Mouse (Mus musculus) CD4-positive helper T cell, adult 2 months (primary cell): ENCODE results near the gene Gse1.

Experiments
- DNase-seq: peaks from one replicate; pipeline ENCODE4 v3.0.0-alpha.2; 2012; ENCODE audit warnings: low read depth, missing footprints, low spot score

The Gse1 gene

DNA sequence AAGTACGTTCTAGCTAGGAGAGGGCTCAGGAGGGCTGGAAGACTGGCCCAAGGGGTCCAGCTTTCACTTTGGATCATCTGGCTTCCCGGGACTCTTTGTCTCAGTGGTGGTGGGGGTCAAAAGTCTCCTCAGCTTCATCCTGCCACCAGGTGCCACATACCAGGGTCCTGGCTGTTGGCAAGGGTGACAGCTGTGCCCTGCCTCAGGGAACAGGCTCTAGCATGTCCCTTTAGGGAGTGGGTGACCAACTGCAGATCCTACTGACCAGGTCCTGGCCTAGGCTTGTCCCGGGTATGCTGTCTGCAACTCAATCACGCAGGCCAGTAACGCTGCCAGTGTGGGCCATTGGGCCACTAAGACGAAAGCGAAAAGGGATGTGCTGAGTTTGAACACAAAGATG is 15.7 kb upstream of the Gse1 start:
- no peak for DNase-seq

DNA sequence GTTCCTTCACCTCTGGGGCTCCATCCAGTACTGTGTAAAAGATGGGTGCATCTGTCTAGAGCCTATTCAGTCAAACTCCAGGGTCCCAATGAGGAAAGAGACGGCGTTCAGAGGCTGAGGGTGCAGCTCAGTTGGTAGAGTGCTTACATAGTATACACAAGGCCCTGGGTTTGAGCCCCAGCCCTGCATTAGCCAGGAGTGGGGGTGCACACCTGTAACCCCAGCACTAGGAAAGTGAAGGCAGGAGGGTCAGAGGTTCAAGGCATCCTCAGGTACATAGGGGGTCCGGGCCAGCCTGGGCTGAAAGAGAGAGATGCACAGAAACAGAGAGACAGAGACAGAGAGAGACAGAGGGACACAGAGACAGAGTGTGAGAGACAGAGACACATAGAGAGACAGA is 15.0 kb upstream of the Gse1 start:
- DNase-seq: no peak

DNA sequence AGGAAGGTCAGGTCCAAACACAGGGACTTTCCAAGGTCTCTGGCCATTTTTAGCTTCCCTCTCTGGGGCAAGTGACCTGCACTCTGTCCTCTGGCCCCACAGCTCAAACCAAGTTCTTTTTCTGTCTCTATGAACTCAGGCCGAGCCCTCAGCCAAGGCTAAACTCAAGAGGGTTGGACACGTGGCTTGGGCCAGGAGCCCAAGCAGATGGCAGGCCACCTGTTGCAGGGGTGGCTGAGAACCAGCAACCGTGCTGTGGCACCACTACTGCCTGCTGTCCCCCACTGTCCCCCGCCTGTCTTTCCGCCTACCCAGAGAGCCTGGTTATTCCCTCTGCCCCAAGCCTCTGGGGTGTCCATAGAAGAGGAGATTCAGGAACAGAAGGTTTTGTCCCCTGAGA is 14.3 kb upstream of the Gse1 start:
- no peak for DNase-seq

DNA sequence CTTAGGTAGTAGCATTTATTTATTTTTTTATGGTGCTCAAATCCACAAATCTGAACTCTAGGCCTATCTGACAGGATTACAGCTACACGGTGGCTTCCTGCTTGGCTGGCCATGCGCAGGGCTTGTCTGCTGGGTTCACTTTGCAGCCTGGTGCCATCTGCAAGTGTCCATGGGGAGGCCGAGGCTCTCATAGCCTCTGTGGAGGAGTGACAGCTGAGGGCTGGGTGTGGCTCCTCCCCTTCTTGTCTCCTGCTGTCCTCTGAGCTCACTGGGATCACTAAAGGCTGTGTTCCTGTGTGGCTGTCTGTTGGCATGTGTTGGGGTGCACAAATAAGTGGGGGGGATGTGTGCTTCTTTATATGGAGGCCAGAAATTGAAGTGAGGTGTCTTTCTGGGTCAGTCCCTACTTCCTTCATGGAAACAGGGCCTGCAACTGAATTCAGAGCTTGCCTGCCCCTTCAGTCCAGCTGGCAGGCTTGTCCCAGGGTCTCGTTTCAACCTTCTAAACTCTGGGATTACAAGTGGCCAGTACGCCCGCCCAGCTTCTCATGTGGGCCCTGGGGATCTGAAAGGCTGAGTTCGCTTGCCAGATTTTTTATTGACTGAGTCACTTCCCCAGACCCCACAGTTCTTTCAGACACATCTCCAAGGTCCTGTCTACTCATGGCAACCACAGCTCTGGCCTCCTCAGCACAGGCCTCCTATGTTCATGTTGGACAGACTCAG is 12.7 kb upstream of the Gse1 start:
- no peak for DNase-seq

DNA sequence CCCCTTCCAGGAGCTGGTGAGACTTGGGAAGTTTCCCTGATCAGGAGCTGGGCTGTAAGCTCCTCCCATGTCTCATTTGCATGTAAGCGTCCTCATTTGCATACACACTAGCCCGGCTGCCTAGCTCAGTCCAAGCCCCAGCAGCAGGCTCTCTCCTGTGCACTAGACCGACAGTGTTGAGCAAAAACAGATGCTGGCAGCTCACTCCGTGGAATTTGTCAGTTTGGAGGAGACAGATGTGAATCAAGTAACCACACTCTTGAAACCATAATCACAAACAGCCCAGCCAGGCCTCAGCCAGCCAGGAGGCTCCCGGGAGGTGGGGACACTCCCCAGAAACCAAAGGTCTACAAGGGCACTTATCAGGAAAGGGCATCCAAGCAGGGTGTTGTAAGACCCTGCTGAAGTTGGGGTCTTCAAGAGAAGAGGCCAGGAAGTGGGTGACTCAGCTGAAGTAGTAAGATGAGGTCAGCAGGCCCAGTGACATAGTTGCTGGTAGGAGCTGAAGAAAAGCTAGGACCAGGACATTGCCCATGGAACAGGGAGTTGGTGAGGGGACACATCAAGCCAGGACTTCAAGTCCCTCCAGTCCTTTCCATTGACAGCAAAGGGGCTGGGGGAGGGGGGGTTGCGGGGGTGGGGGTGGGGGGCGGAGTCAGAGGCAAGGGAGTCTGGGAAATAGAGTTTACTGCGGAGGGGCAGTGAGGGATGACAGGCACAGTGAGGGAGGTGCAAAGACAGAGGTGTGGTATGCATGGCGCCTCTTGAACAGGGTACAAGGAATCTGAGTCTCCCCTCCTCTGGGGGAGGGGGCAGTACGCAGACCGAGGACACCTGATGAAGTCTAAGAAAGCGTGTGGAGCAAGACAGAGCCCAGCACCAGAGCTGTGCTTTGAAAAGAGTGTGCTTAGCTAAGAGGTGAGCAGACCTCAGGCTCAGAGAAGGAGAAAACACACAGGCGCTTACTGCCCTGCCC is 11.1 kb upstream of the Gse1 start:
- DNase-seq: no peak

DNA sequence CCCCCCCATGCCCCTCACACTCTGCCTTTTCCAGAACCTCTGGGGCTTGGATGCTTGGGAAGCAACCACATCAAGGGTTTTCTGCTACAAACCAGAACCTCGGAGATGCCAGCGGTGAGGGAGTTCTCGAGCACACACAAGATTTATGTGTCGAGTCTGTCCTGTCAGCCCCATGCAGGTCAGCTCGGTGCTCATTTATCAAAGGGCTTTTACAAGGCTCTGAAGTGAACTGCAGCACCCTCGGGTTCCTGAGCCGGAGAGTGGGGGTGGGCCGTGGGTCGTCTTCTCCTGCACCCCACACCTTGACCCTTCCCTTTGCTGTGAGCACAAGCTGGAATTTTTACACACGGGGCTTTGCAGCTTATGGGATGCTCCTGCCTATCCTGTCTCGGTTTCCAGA is 5.7 kb upstream of the Gse1 start:
- no peak for DNase-seq

DNA sequence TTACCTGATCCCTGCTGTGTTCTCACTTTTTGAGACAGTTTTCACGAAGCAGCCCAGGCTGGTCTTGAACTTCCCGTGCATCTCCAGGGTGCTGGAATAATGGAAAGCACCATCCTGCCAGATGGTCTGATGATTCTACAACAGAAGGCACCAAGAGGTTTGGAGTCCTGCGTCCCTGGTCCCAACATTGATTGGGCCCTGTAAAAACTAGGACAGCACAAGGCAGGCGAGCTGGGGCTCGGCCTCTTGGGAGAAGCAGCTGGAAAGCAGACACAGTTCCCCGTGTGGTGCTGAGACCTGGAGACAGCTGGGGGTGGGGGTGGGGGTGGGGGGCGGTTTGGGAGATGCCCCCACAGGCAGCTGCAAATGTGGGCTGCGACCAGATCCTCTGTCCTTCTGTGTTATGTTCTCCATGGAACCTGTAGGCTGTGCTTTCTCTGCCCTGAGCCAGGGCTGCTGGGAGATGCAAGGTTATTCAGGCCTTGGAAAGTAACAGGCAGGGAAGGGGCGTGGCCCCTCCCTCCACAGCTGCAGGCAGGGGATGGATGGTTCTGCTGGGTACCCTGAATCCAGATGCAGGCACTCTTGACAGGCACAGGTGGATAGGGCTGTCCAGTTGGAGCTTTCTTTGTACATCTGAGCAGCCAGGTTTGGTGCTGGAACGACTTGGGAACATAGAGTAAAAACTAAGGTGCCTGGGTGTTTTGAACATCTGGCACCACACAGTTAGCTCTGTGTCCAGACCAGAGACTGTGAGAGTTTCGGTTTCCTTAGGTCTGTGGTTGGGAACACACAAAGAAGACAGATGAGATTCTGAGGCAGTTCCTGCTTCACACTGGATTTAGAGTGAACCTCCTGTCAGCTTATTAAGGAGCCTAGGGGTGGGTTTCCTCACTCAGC is 3.5 kb upstream of the Gse1 start:
- no peak for DNase-seq

DNA sequence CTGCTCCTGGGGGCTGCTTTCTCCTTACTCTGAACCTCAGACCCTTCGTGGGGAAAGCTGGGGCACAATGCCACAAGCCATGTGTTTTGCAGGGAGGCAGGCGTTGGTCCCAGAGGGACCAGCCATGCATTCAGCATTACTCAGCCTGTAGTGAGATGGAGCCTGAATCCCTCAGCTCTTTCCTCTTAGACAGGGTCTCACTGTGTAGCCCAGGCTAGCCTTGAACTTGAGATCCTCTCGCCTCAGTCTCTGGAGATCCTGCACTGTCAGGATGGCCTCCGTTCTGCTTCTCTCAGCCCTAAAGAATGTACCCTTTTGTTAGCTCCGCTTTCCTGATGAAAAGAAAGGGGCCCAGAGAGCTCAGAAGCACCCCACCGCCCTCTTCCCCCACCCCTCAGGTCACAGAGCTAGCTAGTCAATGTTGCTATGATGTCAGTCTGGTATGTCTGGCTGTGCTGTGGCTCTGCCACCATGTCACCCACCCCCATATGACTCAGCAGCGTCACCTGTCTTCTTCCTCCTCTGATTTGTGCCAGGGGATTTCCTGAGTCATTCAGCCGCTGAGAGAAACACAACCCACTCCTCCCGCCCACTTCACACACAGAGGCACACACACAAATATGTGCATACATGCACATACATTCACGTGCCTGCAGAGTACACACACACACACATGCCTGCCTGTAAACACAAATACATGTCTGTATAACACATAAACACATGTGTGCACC is 2.7 kb upstream of the Gse1 start:
- peak; percentile 57 for DNase-seq

DNA sequence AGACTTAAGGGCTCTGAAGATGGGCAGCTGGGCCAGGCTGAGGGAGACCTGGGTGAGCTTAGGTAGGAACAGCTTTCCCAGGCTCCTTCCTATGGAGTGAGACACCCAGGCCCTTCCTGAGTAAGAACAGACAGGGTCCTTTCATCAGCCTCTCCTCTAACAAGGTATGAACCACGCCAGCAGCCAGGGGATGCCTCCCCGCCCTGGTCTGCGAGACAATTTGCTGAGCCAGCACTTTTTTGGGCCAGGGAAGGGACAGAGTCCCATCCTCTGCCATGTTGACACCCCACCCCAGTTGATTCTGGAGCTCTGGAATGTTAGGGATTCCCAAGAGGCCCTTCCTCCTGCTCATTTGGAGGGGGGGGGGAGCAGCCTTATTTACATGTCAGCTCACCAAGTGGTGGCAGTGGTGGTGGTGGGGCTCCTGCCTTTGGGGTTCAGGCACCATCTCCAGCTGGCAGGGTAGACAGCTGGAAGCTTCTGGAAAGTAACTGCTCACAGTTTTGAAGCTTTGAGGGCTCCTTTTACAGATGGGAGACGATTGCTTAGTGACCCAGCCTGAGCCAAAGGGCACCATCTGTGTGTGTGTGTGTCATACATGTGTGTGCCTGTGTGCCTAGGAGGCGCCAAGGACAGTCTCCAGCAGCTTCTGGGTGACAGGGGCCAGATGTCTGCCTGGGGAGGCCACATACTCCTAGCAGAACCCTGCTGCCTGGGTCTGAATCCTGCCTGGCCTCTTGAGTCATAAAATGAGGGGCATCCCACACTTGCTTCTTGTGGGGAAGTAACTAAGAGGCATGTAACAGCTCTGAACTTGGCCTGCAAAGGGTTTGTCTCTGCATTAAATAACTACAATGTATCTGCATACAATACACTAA is 1.3 kb upstream of the Gse1 start:
- no peak for DNase-seq

DNA sequence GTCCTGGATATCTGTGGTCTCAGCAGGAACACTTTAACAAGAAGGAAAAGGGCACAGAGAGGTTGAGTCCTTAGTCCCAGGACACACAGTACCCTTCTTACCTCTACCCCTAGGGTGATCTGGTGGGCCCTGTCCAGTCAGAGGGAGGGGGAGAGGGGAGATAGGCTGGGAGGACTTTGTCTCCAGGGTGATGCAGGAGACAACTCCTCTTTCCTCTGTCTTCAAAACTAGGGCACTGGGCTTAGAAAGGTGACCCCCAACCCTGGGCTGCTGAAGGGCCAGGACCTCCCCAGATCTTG is 729 bp upstream of the Gse1 start:
- DNase-seq: no peak

DNA sequence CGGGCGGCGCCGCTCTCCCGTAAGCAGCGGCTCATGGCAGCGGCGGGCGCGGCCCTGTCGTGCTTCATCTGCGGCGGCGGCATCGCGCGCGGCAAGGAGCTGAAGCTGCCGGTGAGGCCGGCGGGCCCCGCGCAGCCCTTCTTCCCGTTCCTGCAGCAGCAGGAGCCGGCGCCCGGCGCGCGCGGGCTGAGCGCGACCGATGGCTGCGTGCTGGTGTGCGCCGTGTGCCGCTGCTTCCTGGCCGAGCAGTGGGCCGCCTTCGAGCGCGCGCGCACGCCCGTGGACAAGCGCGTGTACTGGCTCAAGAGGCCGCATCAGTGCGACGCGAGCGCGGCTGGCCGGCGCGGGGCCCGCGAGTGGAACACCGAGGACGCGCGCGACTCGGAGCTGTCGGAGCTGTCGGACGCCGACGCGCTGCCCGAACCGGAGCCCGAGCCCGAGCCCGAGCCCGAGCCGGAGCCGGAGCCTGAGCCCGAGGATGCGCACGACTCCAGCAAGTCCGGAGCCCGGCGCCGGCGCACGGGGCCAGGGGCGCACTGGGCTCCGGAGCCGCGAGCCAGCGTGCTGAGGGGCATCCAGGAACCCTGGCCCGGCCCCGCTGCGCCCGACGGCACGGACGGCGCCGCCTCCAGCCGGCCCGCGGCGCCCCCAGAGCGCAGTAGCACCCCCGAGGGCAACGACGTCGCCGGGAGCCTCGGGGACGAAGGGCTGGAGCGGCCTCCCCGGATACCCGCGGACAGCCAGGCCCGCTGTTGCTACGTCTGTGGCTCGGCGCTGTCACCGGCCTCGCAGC is 721 bp downstream of the Gse1 start:
- peak; percentile 17 for DNase-seq

DNA sequence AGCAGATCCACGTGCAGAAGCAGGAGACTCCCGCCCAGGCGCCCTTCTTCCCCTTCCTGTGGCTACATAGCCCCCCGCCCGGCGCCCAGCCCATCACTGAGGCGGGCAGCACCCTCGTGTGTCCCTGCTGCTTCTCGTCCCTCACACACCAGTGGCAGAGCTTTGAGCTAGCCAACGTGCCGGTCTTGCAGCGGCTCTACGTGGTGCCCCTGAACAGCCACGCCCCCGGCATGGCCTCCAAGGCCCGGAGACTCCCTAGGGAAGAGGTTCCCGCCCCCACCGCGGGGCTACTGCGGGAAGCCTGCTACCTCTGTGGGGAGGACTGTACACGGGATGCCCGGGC is 1.3 kb downstream of the Gse1 start:
- no peak for DNase-seq

DNA sequence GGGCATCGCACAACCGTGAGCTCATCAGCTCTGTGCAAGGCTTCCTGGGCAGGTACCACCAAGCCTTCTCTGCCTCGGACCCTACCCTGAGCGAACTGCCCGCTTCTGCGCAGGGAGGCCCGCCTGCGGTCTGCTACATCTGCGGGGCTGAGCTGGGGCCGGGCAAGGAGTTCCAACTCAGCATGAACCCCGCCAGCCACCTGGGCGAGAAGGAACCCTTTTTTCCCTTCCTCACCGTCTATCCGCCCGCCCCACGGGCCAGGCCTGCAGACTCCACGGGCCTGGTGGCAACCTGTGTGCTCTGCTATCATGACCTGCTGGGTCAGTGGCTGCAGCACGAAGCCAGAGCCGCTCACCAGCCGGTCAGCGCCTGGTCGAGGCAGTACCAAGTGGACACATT is 1.8 kb downstream of the Gse1 start:
- no peak for DNase-seq

DNA sequence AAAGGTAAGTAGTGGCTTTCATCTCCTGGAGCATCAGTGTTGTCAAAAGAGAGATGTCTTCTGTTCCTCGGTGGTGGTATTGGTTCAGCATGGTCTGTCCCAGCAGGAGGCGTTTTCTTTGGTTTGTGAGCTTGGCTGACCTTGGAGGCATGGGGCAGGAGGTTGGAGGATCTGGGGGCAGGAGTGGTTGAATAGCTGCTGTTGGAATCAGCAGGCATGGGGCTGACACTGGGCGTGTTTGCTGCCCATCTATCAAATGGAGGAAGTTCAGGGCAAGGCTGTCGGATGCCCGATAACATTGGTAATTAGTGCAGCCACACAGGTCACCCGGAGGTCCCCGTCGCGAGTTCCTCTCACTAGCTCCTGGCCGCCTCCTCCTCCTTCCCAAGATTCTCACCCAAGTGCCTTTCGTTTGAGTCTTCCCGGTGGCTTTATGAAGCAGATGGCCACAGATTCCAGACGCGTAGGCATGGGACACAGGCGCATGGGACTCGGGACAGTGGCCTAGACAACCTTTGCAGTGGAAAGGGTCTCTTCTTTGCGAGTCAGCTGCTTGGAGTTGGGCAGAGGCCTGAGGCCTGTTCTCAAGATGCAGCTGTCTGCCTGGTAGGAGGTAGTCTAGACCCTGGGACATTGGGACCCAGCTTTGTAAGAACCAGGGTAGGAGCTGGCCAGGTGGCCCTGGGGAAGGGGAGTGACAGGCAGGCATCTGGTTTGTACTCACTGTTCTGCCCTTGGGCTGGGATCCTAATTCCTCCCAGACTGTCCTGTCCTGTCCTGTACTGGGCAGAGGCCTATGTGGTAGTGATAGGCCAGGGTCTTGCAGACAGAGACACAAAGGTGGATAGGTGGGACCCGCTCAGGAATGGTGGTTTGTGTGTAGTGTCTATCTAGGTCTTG is 2.7 kb downstream of the Gse1 start:
- DNase-seq: no peak

DNA sequence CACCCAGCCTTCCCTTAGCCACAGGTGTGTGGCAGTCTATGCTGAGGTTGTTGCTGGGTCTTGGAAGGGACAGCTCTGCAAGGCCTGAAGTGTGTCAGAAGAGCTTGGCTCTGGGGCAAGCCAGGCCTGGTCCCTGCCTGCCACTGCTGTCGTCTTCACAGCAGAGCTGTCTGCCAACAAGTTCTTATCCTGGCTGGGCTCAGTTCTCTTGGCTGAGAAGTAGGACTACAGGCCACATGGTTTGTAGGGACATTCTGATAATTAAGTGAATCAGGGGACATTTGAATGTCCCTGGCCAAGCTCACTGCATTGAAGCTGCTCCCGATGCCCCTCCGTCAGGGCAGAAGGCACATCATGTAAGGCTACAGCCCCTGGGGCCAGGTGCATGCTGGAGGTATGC is 3.6 kb downstream of the Gse1 start:
- DNase-seq: no peak

DNA sequence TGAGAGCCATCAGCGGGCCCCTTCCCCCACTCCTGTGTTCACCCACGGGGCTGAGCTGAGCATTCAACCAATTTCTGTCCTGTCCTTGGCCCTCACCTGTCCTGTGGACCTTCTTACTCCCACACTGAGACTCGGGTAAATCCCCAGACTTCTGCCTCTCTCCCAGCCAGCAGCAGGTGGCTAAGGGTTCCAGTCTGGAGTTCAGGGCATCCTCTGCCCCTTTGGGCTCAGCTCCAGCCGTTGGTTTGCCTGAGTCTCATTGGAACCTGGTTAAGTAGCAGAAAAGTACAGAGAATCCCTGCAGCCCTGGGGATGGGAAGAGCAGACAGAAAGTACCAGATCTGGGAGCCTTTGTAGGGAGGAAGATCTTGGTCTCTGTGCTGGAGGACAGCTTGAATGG is 4.1 kb downstream of the Gse1 start:
- DNase-seq: no peak

DNA sequence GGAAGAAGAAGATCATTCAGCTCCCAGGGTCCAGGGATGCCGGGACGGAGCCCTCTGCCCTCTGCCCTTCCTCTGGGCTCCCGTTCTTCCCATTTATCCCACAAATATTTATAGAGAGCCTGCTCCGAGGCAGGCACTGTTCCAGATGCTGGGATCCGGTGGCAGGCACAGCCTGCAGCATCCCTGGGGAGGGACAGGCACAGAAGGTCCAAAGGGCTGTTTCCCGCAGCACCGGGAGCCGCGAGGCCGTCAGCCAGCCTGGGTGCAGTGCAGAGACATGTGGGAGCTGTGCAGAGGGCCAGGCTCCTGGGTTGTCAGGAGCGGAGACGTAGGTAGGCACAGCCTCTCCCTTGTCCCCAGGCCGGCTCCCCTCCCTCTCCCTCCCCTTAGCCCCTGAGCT is 4.7 kb downstream of the Gse1 start:
- DNase-seq: no peak

DNA sequence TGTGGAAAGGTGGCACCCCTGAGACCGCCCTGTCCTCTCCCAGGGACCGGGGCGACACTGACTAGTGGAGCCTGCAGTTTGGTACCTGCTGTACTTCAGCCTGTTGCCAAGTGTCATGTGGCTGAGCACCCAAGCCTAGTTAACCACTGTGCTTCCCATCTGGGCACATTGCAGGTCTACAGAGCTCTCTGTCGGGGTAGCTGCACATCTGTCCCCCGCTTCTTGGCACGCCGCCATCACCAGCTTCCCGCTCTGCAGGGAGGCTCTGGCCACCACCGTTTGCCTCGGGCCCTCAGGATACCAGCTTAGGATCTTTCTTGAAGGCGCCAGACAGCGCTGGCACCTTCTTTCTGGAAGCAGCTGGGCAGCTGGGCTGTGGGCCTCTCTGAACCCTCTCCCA is 6.2 kb downstream of the Gse1 start:
- no peak for DNase-seq

DNA sequence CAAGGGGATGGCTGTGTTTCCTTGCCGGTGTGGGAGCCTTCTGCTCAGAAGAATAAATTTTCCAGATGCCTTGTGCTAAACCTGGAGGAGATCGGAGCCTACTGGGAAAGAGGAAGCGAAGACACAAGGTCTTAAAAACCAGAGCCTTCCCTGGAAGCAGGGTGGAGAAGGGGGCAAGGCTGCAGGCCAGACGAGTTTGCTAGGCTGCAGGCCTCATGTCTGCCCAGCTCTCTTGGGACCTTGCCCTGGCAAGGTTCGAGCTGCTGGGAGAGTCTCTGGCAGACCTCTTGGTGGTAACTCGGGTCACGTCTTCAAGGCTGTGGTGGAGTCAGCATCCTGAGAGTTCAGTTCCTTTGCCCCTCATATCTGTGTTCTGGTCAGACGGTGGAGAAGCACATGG is 6.6 kb downstream of the Gse1 start:
- no peak for DNase-seq
